Mouse (Mus musculus) thymus, postnatal 14 days (tissue): ENCODE measurements at regions not wholly inside any gene's neighbourhood (a gene's known extent, or its start where the extent isn't known, plus 50 kb on each side); places are given as distances from the start of the nearest gene placed in this dataset.
A peak's percentile ranks its signal among the peaks of the same experiment; 100 is the strongest.
"Not testable (repeated sequence)": the region's sequence is repeated elsewhere in the genome, so short reads cannot be mapped to it uniquely, and the experiment has no call there.

Experiments
- DNase-seq: peaks from one replicate; pipeline ENCODE4 v3.0.0; 2021

- no peak for DNase-seq
Measured at GRCm38 (mm10) chr13:107577272-107577671, 467.0 kb upstream of the Smim15 start.

GRCm38 (mm10) chr13:107576701-107577100 is 467.5 kb upstream of the Smim15 start:
- no peak for DNase-seq

- DNase-seq = no peak
Measured at GRCm38 (mm10) chr13:107575025-107575424, 469.2 kb upstream of the Smim15 start.

DNA sequence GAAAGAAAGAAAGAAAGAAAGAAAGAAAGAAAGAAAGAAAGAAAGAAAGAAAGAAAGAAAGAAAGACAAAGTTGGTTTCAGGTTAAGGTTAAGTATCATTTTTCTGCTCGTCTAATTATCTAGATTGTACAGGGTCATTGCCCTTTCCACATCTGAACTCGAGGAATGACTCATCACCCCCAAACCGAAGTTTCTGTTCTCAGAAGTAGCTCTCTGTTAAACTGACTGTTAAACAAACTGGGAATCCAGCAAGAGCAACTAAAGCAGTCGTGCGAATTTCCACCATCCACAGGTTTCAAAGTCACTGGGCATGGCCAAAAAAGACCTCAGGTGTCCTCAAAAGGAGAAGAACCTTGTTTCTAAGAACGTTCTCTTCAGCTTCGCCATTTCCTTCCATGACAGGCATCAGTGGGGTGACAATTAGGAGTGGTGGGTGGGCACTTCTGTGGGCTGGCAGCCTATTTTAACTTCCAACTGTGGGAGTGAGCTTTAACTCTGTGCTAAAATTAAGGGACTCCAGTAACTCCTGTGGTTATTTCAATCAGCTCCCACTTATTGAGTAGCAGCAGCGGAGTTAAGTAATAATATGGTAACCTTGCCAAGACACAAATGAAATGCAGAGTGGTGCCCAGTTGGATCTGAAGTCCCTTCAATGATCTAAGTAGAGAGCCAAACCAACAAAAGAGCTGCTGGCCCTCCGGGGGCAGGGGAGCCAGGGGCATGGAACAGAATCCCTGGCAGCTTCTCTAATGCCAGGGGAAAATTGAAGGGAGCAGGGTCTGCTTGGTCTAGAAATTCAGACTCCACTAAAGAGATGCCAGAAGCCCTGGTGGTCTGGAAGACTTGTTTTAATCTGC is 470.5 kb upstream of the Smim15 start:
- DNase-seq = no peak

DNA sequence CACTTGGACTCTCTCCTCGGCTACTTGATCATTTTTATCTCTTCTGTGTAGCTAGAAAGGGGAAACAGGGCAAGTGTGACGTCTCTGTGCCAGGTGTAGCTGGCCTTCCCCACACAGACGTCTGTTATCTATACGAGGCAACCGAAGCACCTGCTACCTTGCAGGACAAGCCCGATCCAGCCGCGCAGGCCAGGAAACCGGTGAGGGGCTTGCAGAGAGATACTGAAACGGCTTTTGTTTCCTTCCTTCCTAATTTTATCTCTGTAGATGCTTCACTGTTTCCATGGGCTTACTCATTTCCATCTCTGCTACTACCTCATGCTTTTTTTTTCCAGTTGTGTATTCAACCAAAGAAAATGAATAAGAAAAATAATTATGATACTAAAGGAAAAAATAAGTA is 472.7 kb upstream of the Smim15 start:
- DNase-seq = peak; percentile 74

GRCm38 (mm10) chr13:107569477-107569876 is 474.8 kb upstream of the Smim15 start:
- no peak for DNase-seq

DNA sequence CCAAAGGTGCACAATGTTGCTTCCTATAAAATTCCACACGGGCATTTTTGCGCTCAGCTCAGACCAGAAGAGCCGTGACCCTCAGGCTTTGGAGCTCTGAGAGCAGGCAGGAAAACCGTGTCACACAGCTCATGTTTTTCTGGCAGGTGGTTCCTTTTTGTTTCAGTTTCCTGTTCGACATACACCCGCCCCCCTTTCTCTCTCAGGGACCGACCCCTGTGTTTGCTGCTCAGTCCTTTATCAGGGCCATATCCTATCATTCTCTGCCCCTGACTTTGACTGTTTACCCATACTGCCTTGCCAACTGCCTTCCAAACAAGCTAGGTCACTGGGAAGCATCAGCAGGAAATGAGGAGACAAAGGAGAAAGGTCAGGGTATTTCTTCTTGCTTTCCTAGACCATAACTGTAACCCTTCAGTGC is 475.5 kb upstream of the Smim15 start:
- DNase-seq = peak; percentile 72

- DNase-seq = no peak
Measured at GRCm38 (mm10) chr13:107562463-107562862, 481.8 kb upstream of the Smim15 start.

DNA sequence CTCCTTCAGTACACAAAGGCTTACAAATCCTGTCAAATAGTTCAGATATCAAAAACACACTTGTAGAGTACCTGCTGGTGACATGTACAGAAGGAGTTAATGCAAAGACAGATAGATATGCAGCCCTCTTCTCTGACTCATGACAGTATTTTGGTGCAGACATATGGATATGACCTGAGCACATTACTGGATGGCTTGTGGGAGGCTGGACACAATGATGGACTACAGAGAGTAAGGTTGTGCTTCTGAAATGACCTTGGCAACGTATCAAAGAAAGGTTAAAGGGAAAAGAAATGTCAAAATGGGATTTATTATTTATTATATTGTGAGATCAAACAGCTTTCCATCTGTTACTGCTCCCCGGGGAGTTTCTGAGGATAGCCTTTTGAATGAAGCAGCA is 482.7 kb upstream of the Smim15 start:
- DNase-seq = no peak

- DNase-seq = no peak
Measured at GRCm38 (mm10) chr13:107555958-107556357, 488.3 kb upstream of the Smim15 start.

GRCm38 (mm10) chr13:107554091-107554490 is 490.2 kb upstream of the Smim15 start:
- no peak for DNase-seq

- DNase-seq = no peak
Measured at GRCm38 (mm10) chr13:107552165-107552564, 492.1 kb upstream of the Smim15 start.

GRCm38 (mm10) chr13:107549995-107550394 is 494.3 kb upstream of the Smim15 start:
- not testable (repeated sequence) for DNase-seq

DNA sequence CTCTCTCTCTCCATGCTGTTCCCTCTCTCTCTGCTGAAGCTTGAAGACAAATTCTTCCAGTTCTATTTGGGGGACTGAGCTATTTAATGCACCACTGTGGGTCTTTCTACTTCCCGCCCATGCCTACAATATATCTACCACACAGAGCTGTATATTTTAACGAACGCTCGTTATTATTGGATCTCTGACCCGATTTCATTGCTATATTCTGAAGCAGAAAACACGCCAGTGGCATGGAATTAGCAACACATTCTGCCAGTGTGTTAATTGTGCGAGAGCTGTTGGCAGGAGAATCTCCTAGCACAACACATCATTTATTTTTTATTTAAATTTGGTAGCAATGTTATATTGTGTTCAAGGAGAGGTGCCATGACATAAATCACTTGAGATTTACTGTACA is 497.2 kb upstream of the Smim15 start:
- no peak for DNase-seq

GRCm38 (mm10) chr13:107546181-107546900 is 497.9 kb upstream of the Smim15 start:
- no peak for DNase-seq

DNA sequence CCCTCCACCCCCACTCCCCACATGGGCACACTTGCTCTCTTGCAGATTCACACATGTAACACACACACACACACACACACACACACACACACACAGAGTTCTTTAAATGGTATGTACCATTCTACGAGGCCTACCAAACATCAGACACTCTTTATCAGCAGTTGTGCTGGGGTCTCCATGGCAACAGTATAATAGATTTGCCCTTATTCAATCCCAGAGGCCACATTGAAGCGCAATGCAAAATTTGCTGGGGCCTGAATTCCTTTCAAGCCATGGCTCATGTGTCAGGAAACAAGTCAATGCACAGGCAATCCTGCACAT is 502.7 kb upstream of the Smim15 start:
- no peak for DNase-seq

DNA sequence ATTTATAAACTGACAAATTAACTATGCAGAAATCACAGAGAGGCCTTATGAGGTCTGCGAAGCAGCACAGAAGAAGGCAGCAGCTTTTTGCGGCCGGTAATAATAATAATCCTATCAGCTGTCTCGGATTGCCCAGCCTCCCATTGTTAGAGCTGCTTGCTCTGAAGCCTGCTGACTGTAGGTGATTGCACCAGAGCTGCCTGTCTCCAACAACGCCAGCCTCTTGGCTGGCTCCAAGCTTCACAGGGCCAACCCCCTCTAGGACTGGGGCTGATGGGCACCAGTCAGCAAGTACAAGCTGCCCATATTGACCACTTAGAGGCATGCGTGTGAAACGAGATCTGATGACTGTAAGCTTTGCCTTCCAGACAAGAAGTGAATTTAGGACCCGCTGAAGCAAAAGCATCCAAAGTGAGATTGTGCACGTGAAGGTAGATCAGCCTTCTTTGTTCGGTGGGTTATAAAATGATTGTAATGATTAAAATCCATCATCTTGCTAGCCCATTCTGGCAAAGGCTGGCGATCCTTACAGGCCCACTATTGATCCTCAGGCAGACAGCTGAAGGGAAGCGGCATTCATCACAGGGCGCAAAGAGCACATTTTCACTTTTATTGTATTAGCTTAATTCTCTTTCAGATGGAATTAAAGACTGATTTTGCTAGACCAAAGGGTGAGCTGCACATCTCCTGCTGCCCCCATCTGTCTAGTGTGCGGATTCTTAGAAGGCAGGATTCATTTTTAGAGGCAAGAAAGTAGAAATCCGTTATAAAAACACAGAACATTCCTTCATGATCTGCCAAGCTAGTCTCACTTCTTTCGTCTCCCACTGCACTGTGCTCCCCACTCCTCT is 503.2 kb upstream of the Smim15 start:
- no peak for DNase-seq

- no peak for DNase-seq
Measured at GRCm38 (mm10) chr13:107540305-107540704, 503.9 kb upstream of the Smim15 start.

- no peak for DNase-seq
Measured at GRCm38 (mm10) chr13:107539867-107540266, 504.4 kb upstream of the Smim15 start.

DNA sequence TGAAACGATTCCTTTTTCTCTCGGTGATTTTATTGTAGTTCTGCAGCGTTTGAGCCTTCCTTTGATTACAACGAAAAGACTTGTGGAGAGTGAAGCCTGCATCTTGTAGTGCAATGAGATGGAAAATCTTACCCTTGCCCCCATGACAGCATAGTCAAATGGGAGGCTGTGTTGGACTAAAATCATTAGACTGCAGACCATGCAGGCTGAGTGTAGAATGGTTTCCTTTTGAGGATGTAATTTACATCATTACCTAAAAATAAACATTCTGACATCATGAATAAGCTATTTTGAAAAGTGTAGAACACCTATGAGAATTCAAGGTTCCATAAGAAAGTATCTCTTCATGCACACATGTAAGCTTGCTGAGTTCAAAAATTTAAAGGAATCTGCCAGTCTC is 504.9 kb upstream of the Smim15 start:
- no peak for DNase-seq

- DNase-seq = no peak
Measured at GRCm38 (mm10) chr13:107535213-107535612, 509.0 kb upstream of the Smim15 start.

DNA sequence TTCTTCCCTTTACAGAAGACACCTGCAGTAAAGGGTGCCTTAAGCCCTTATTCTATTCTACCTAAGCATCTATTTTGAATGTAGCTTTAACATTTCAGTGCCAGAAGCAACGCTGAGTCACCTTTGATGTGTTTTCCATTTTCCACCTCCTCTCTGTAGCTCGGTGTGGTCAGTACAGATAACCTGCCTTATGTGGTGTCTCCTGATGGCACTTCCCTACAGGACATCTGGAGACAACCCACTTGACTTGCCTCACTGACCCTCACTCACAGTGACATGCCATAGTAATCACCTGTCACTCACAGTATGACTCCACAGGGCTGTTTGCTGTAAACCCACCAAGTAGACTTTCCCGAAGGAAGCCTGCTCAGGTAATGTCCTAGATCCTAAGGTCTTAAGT is 510.9 kb upstream of the Smim15 start:
- no peak for DNase-seq

- no peak for DNase-seq
Measured at GRCm38 (mm10) chr13:107531528-107531927, 509.6 kb upstream of the Kif2a start.
